Mouse (Mus musculus): Measurements from ENCODE around the gene Nup98.

DNA sequence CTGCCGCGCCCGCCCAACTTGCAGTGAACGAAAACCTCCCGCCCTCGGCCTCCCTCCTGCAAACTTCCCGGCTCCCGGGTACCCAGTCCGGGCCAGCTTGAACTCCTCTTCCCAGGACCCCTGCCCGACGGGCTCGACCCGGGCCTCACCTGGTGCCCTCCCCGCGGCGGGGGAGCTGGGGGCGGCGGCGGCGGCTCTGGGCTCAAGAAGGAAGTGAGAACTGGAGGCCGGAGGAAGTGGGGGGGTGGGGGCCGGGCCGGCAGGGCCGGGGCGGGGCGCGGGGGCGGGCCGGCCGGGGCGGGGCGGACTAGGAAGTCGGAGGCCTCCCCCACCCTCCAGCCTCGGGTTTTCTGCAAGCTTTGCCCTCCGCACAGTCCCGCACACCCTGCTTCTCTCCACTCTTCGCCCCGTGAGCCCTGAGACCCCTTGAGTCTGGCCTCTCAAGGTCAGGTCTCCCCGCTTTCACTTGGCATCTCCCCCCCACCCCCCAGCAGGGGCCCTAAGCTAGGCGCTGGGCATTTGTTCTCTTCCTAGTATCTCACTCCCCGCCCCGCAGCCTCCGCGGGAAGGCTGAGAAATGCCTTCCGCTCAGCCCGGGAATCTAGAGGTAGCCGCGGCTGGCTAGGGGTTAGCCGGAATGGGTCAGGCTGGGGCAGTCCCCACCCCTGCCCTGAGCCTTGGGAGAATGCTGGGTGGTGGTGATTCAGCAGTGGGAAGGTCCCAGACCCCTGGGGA is 40.1 kb upstream of the Nup98 start:
- TF ChIP-seq EP300 (IDR thresholded peaks at IDR 0.05; ENCODE audit: low read depth): no peak
- TF ChIP-seq CTCF (IDR thresholded peaks at IDR 0.05; ENCODE audit: low read depth): no peak

All from liver, embryonic 14.5 days (tissue).